Comparison of ENCODE assay signal across 21 mouse cellular contexts in the genomic region with DNA sequence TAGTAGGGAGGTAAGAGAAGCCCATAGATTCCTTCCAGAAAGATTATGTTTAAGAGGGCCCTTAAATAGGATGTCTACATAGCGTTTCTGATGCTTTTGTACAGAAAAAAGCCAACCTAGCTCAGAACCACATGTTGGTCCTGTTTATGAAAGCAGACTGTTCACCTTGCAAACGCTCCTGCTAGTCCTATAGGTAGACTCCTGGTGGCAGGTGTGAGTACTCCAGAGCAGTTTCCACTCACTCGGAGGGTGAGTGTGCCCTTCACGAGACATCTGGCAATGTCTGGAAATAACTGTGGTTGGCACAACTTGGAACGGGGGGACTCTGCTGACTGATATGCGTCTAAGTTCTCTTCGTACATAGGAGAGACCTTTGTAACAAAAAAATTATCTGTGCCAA. TPM values are rescaled to one million over a fixed set of nuclear protein-coding genes. Genes with fewer than 3 reads are reported as not detected.
DNase-seq lines count a peak whose midpoint lies in the region; ATAC-seq and TF ChIP-seq lines count a peak whose summit lies in the region.
"Had no signal": no experiment of that assay in that cellular context is flagged by ENCODE, and none has a peak within 500 bp of the region (broad histone marks: within the 10 kb centered on the region; RNA-seq: fewer than 3 reads in every experiment).

No protein-coding gene starts in this region.

- DNase-seq in gastrocnemius, adult 2 months = no peak
- no peak for DNase-seq in gastrocnemius, postnatal 36 days
- no peak for DNase-seq in layer of hippocampus, adult 2 months (ENCODE audit: low spot score in 2 of 2)
- DNase-seq in layer of hippocampus, adult 8-10 months (ENCODE audit: low spot score in 2 of 2) = no peak
- DNase-seq in intestine, embryonic 14.5 days (ENCODE audit: low spot score) = no peak
- DNase-seq in cerebellum, adult 9-10 months = no peak
- DNase-seq: adrenal gland, postnatal 10 days; cerebellum, adult 2 months; embryo, embryonic 11 days; gastrocnemius, postnatal 14 days; kidney, adult 18-20 months; kidney, postnatal 14 days; left cerebral cortex, postnatal 4 days; thymus, postnatal 14 days had no signal

- no peaks in the 10 kb centered on the region for H3K4me1 ChIP-seq in intestine, embryonic 14.5 days (replicated peaks; ENCODE audit: control insufficient read depth, insufficient read depth, low read length)
- H3K4me1 ChIP-seq in stomach, embryonic 14.5 days (ENCODE audit: control insufficient read depth, insufficient read depth, low read length) = no peaks in the 10 kb centered on the region
- H3K4me1 ChIP-seq in forebrain, embryonic 12.5 days = no peaks in the 10 kb centered on the region
- H3K4me1 ChIP-seq: hindbrain, embryonic 12.5 days; midbrain, embryonic 15.5 days had no signal

- no peak overlapping the region for H3K4me3 ChIP-seq in gastrocnemius, adult 2 months
- no peak overlapping the region for H3K4me3 ChIP-seq in layer of hippocampus, adult 2 months
- no peak overlapping the region for H3K4me3 ChIP-seq in intestine, embryonic 14.5 days (ENCODE audit: low read depth, low read length)
- H3K4me3 ChIP-seq in stomach, embryonic 14.5 days (ENCODE audit: low read depth, low read length) = no peak overlapping the region
- H3K4me3 ChIP-seq in forebrain, embryonic 12.5 days (replicated peaks) = no peak overlapping the region
- H3K4me3 ChIP-seq: erythroblast, embryonic 14.5 days; hindbrain, embryonic 12.5 days; midbrain, embryonic 15.5 days had no signal

- no peak for TF ChIP-seq CTCF in gastrocnemius, adult 2 months (IDR thresholded peaks at IDR 0.05)
- TF ChIP-seq CTCF in layer of hippocampus, adult 2 months (conservative IDR thresholded peaks at IDR 0.05) = 0 out of 2 replicates have a peak, but pooled peaks have one; percentile 17

- 94% methylated on average over 7 of the region's 7 CpGs for WGBS in intestine, embryonic 14.5 days
- WGBS in stomach, embryonic 14.5 days = 92% methylated on average over 7 of the region's 7 CpGs
- WGBS in forebrain, embryonic 12.5 days = 92% methylated on average over 7 of the region's 7 CpGs

- H3K4me2 ChIP-seq in intestine, embryonic 14.5 days (ENCODE audit: low read length) = no peak overlapping the region
- no peak overlapping the region for H3K4me2 ChIP-seq in stomach, embryonic 14.5 days (replicated peaks; ENCODE audit: low read depth, low read length)
- no peak overlapping the region for H3K4me2 ChIP-seq in forebrain, embryonic 12.5 days
- H3K4me2 ChIP-seq: hindbrain, embryonic 12.5 days; liver, embryonic 11.5 days; midbrain, embryonic 15.5 days had no signal

- intact Hi-C loops in gastrocnemius, adult 2 months (cut with DNase I) = loop anchor here (2.0 to 10.0 kb wide), 2 partner anchors 105 to 227 kb away; no protein-coding TSS in a partner anchor
- intact Hi-C loops in gastrocnemius, postnatal 36 days (cut with DNase I) = no loop called here

- H3K9ac ChIP-seq in intestine, embryonic 14.5 days (ENCODE audit: low read length) = no peak overlapping the region
- no peak overlapping the region for H3K9ac ChIP-seq in stomach, embryonic 14.5 days (replicated peaks; ENCODE audit: low read depth, low read length)
- H3K9ac ChIP-seq in forebrain, embryonic 12.5 days = no peak overlapping the region
- H3K9ac ChIP-seq: hindbrain, embryonic 12.5 days; midbrain, embryonic 15.5 days had no signal

- ATAC-seq in intestine, embryonic 14.5 days (replicated peaks; ENCODE audit: low FRiP score, low TSS enrichment, low read depth) = no peak
- ATAC-seq in stomach, embryonic 14.5 days (ENCODE audit: insufficient number of reproducible peaks, insufficient read depth, low FRiP score, low read depth) = no peak
- no peak for ATAC-seq in forebrain, embryonic 12.5 days (ENCODE audit: low FRiP score)
- ATAC-seq: midbrain, embryonic 15.5 days had no signal

- H3K27me3 ChIP-seq in intestine, embryonic 14.5 days (replicated peaks; ENCODE audit: control insufficient read depth, insufficient read depth, low read length) = no peaks in the 10 kb centered on the region
- H3K27me3 ChIP-seq in stomach, embryonic 14.5 days (ENCODE audit: control insufficient read depth, insufficient read depth, low read length) = no peaks in the 10 kb centered on the region
- H3K27me3 ChIP-seq in forebrain, embryonic 12.5 days = no peaks in the 10 kb centered on the region
- H3K27me3 ChIP-seq: CH12.LX; hindbrain, embryonic 12.5 days; midbrain, embryonic 15.5 days had no signal

- peak overlapping the region; percentile 86 for H3K27ac ChIP-seq in gastrocnemius, adult 2 months
- H3K27ac ChIP-seq in layer of hippocampus, adult 2 months = peak overlapping the region; percentile 62; the same call in 1 of the 2 replicates
- peak overlapping the region; percentile 70 for H3K27ac ChIP-seq in intestine, embryonic 14.5 days (ENCODE audit: low read depth)
- peak overlapping the region; percentile 39; the same call in 1 of the 2 replicates for H3K27ac ChIP-seq in stomach, embryonic 14.5 days (ENCODE audit: low read length)
- H3K27ac ChIP-seq in forebrain, embryonic 12.5 days = no peak overlapping the region
- H3K27ac ChIP-seq: hindbrain, embryonic 12.5 days; midbrain, embryonic 15.5 days had no signal

- no peaks in the 10 kb centered on the region for H3K9me3 ChIP-seq in intestine, embryonic 14.5 days (ENCODE audit: control insufficient read depth, low read length)
- no peaks in the 10 kb centered on the region for H3K9me3 ChIP-seq in stomach, embryonic 14.5 days (ENCODE audit: control insufficient read depth, low read depth, low read length)
- H3K9me3 ChIP-seq in forebrain, embryonic 12.5 days = no peaks in the 10 kb centered on the region
- H3K9me3 ChIP-seq: hindbrain, embryonic 12.5 days; midbrain, embryonic 15.5 days had no signal

- H3K36me3 ChIP-seq in intestine, embryonic 14.5 days (ENCODE audit: control insufficient read depth, insufficient read depth, low read length) = peaks cover 52% of the 10 kb centered on the region
- H3K36me3 ChIP-seq in stomach, embryonic 14.5 days (ENCODE audit: control insufficient read depth, insufficient read depth, low read length) = peaks cover 38% of the 10 kb centered on the region
- H3K36me3 ChIP-seq in forebrain, embryonic 12.5 days (replicated peaks) = peaks cover 59% of the 10 kb centered on the region

RNA-seq across cellular contexts. Expression of a gene that starts 26.0 kb away (rescaled TPM):
- 100 to 1,000 TPM; 162 to 163 TPM for total RNA-seq in gastrocnemius, adult 2 months (2021)
- 100 to 1,000 TPM; 170 to 172 TPM for total RNA-seq in gastrocnemius, postnatal 36 days (2021)
- 100 to 1,000 TPM; 216 to 229 TPM for total RNA-seq in layer of hippocampus, adult 2 months (2021)
- total RNA-seq in layer of hippocampus, adult 8-10 months (2022) = 100 to 1,000 TPM; 247 to 278 (median 262) TPM
- polyA plus RNA-seq in intestine, embryonic 14.5 days (2014; fragmentation: Nextera tagmentation; extraction: Ambion mirVana) = 47.6 and 53.3 TPM in 2 replicates
- polyA plus RNA-seq in stomach, embryonic 14.5 days (2014; fragmentation: Nextera tagmentation; extraction: Ambion mirVana) = 46.6 and 53.6 TPM in 2 replicates
- 54.1 and 60.4 TPM in 2 replicates for polyA plus RNA-seq in forebrain, embryonic 12.5 days (2016; fragmentation: Nextera tagmentation; extraction: Ambion mirVana)

RNA-seq across cellular contexts. Expression of a gene that starts 33.6 kb away (rescaled TPM):
- 1 to 10 TPM; 6.2 to 7.1 TPM for total RNA-seq in gastrocnemius, adult 2 months (2021)
- total RNA-seq in gastrocnemius, postnatal 36 days (2021) = 1 to 10 TPM; 4.9 to 7.3 TPM
- total RNA-seq in layer of hippocampus, adult 2 months (2021) = 10 to 100 TPM; 20.4 to 20.9 TPM
- total RNA-seq in layer of hippocampus, adult 8-10 months (2022) = 10 to 100 TPM; 16.6 to 24.3 (median 18.3) TPM
- polyA plus RNA-seq in intestine, embryonic 14.5 days (2014; fragmentation: Nextera tagmentation; extraction: Ambion mirVana) = 29.2 and 29.6 TPM in 2 replicates
- 28.1 and 31.1 TPM in 2 replicates for polyA plus RNA-seq in stomach, embryonic 14.5 days (2014; fragmentation: Nextera tagmentation; extraction: Ambion mirVana)
- polyA plus RNA-seq in forebrain, embryonic 12.5 days (2016; fragmentation: Nextera tagmentation; extraction: Ambion mirVana) = 22.3 and 24.5 TPM in 2 replicates
